23 mouse cellular contexts compared by ENCODE assay signal in genomic region chr6:24597500-24597899, GRCm38 (mm10). TPM values are rescaled to one million over a fixed set of nuclear protein-coding genes. Genes with fewer than 3 reads are reported as not detected.
DNase-seq lines count a peak whose midpoint lies in the region; ATAC-seq and TF ChIP-seq lines count a peak whose summit lies in the region.
"Had no signal": no experiment of that assay in that cellular context is flagged by ENCODE, and none has a peak within 500 bp of the region (broad histone marks: within the 10 kb centered on the region; RNA-seq: fewer than 3 reads in every experiment).

TSS of gene Lmod2 (plus strand) at chr6:24597762.

- ATAC-seq in lung, postnatal 0 days, result peak; percentile 65
- ATAC-seq in heart, embryonic 13.5 days (ENCODE audit: extremely low read depth, insufficient number of reproducible peaks, low FRiP score, low TSS enrichment), result peak; percentile 77
- ATAC-seq in liver, embryonic 11.5 days (replicated peaks; ENCODE audit: low FRiP score), result no peak
- ATAC-seq: intestine, postnatal 0 days; Patski had no signal

- DNase-seq in lung, postnatal 0 days (ENCODE audit: low spot score), result no peak
- no peak for DNase-seq in lung, postnatal 14 days
- DNase-seq in gastrocnemius, postnatal 4 days (ENCODE audit: low spot score in 2 of 2), result no peak
- DNase-seq in heart, postnatal 4 days, result peak; percentile 84
- DNase-seq in adipocyte (ENCODE audit: low spot score), result no peak
- DNase-seq in cerebellum, adult 2 months, result no peak
- DNase-seq in liver, embryonic 11.5 days (ENCODE audit: low spot score), result no peak
- DNase-seq: cerebellum, adult 11 months; kidney, postnatal 14 days; lung, adult 18-20 months; retina, postnatal 1 day had no signal

- no peak for TF ChIP-seq POLR2A in cerebellum, adult 2 months (IDR thresholded peaks at IDR 0.05; ENCODE audit: borderline replicate concordance, insufficient read depth, low read length)

- no peak within 1 kb of the TSS for H3K4me2 ChIP-seq in lung, postnatal 0 days (replicated peaks; ENCODE audit: low read depth, low read length)
- peak within 1 kb of the TSS; percentile 80 for H3K4me2 ChIP-seq in heart, embryonic 13.5 days
- H3K4me2 ChIP-seq in liver, embryonic 11.5 days, result no peak within 1 kb of the TSS
- H3K4me2 ChIP-seq: embryonic facial prominence, embryonic 15.5 days; hindbrain, embryonic 15.5 days; limb, embryonic 15.5 days; neural tube, embryonic 15.5 days had no signal

- H3K27me3 ChIP-seq in lung, postnatal 0 days (replicated peaks; ENCODE audit: insufficient read depth, low read length), result no peaks in the 10 kb centered on the region
- H3K27me3 ChIP-seq in heart, embryonic 13.5 days (replicated peaks), result no peaks in the 10 kb centered on the region
- no peaks in the 10 kb centered on the region for H3K27me3 ChIP-seq in cerebellum, adult 2 months (ENCODE audit: control insufficient read depth, insufficient read depth, low read length)
- no peaks in the 10 kb centered on the region for H3K27me3 ChIP-seq in liver, embryonic 11.5 days (replicated peaks; ENCODE audit: control insufficient read depth, insufficient read depth, low read length)
- H3K27me3 ChIP-seq: embryonic facial prominence, embryonic 15.5 days; hindbrain, embryonic 15.5 days; limb, embryonic 15.5 days; neural tube, embryonic 15.5 days; Patski had no signal

- 69% methylated on average over 10 of the region's 10 CpGs for WGBS in lung, postnatal 0 days
- WGBS in heart, embryonic 13.5 days, result 34% methylated on average over 10 of the region's 10 CpGs
- 66% methylated on average over 10 of the region's 10 CpGs for WGBS in cerebellum, adult 2 months
- 74% methylated on average over 10 of the region's 10 CpGs for WGBS in liver, embryonic 11.5 days

- no peak within 1 kb of the TSS for H3K4me3 ChIP-seq in lung, postnatal 0 days (ENCODE audit: low read depth, low read length)
- H3K4me3 ChIP-seq in heart, embryonic 13.5 days, result peak within 1 kb of the TSS; percentile 64
- H3K4me3 ChIP-seq in cerebellum, adult 2 months (replicated peaks; ENCODE audit: insufficient read depth, low read depth, low read length), result no peak within 1 kb of the TSS
- no peak within 1 kb of the TSS for H3K4me3 ChIP-seq in liver, embryonic 11.5 days (ENCODE audit: low read depth, low read length)
- H3K4me3 ChIP-seq: embryonic facial prominence, embryonic 15.5 days; hindbrain, embryonic 15.5 days; limb, embryonic 15.5 days; neural tube, embryonic 15.5 days had no signal

- peaks cover 9% of the 10 kb centered on the region; the same call in 1 of the 2 replicates for H3K4me1 ChIP-seq in lung, postnatal 0 days (ENCODE audit: insufficient read depth, low read depth, low read length)
- peaks cover 42% of the 10 kb centered on the region for H3K4me1 ChIP-seq in heart, embryonic 13.5 days
- H3K4me1 ChIP-seq in cerebellum, adult 2 months (ENCODE audit: control insufficient read depth, insufficient read depth, low read length), result no peaks in the 10 kb centered on the region
- H3K4me1 ChIP-seq in liver, embryonic 11.5 days (replicated peaks; ENCODE audit: control insufficient read depth, insufficient read depth, low read length), result no peaks in the 10 kb centered on the region
- H3K4me1 ChIP-seq: embryonic facial prominence, embryonic 15.5 days; hindbrain, embryonic 15.5 days; limb, embryonic 15.5 days; neural tube, embryonic 15.5 days had no signal

- no peak for TF ChIP-seq CTCF in lung, postnatal 0 days (IDR thresholded peaks at IDR 0.05)
- TF ChIP-seq CTCF in cerebellum, adult 2 months (IDR thresholded peaks at IDR 0.05; ENCODE audit: borderline replicate concordance, insufficient read depth, low read depth, low read length), result no peak

- TF ChIP-seq EP300 in lung, postnatal 0 days (IDR thresholded peaks at IDR 0.05), result no peak

- H3K27ac ChIP-seq in lung, postnatal 0 days (ENCODE audit: low read length), result no peak within 1 kb of the TSS
- peak within 1 kb of the TSS; percentile 99 for H3K27ac ChIP-seq in heart, embryonic 13.5 days (replicated peaks)
- no peak within 1 kb of the TSS for H3K27ac ChIP-seq in cerebellum, adult 2 months (ENCODE audit: insufficient read depth, low read length)
- H3K27ac ChIP-seq in liver, embryonic 11.5 days (ENCODE audit: low read depth, low read length), result no peak within 1 kb of the TSS
- H3K27ac ChIP-seq: embryonic facial prominence, embryonic 15.5 days; hindbrain, embryonic 15.5 days; limb, embryonic 15.5 days; neural tube, embryonic 15.5 days had no signal

- H3K36me3 ChIP-seq in lung, postnatal 0 days (ENCODE audit: insufficient read depth, low read length), result no peaks in the 10 kb centered on the region
- peaks cover 4% of the 10 kb centered on the region for H3K36me3 ChIP-seq in heart, embryonic 13.5 days
- no peaks in the 10 kb centered on the region for H3K36me3 ChIP-seq in liver, embryonic 11.5 days (ENCODE audit: control insufficient read depth, insufficient read depth, low read length)
- H3K36me3 ChIP-seq: embryonic facial prominence, embryonic 15.5 days; hindbrain, embryonic 15.5 days; limb, embryonic 15.5 days; neural tube, embryonic 15.5 days had no signal

- no peak within 1 kb of the TSS for H3K9ac ChIP-seq in lung, postnatal 0 days (replicated peaks; ENCODE audit: low read depth)
- peak within 1 kb of the TSS; percentile 92 for H3K9ac ChIP-seq in heart, embryonic 13.5 days
- H3K9ac ChIP-seq in liver, embryonic 11.5 days (ENCODE audit: low read depth, low read length), result no peak within 1 kb of the TSS
- H3K9ac ChIP-seq: embryonic facial prominence, embryonic 15.5 days; hindbrain, embryonic 15.5 days; limb, embryonic 15.5 days; neural tube, embryonic 15.5 days had no signal

- no peaks in the 10 kb centered on the region for H3K9me3 ChIP-seq in lung, postnatal 0 days (ENCODE audit: low read length)
- no peaks in the 10 kb centered on the region for H3K9me3 ChIP-seq in heart, embryonic 13.5 days
- H3K9me3 ChIP-seq in liver, embryonic 11.5 days (ENCODE audit: control insufficient read depth, low read length), result no peaks in the 10 kb centered on the region
- H3K9me3 ChIP-seq: embryonic facial prominence, embryonic 15.5 days; hindbrain, embryonic 15.5 days; limb, embryonic 15.5 days; neural tube, embryonic 15.5 days had no signal

RNA-seq across cellular contexts. Expression of gene Lmod2, which starts in this region (rescaled TPM):
- polyA plus RNA-seq in lung, postnatal 0 days (2015; fragmentation: Nextera tagmentation; extraction: Ambion mirVana), result 0.47 and 0.83 TPM in 2 replicates
- total RNA-seq in gastrocnemius, postnatal 4 days (2021), result 100 to 1,000 TPM; 105 to 205 TPM
- polyA plus RNA-seq in heart, embryonic 13.5 days (2015; fragmentation: Nextera tagmentation; extraction: Ambion mirVana), result 42.8 and 46.8 TPM in 2 replicates
- total RNA-seq in heart, postnatal 4 days (2021), result 100 to 1,000 TPM; 183 to 207 TPM
- polyA plus RNA-seq in cerebellum, adult 2 months (2012; rRNA removed), result 0.05 and 0.06 TPM in 2 replicates
- 0.14 and 0.41 TPM in 2 replicates for polyA plus RNA-seq in liver, embryonic 11.5 days (2014; fragmentation: Nextera tagmentation; extraction: Ambion mirVana)
- total RNA-seq: common myeloid progenitor, adult 5-6 weeks; left cerebral cortex, postnatal 10 days; megakaryocyte progenitor cell, adult 5-6 weeks had no signal
- polyA plus RNA-seq: forebrain, embryonic 11.5 days; hindbrain, embryonic 15.5 days; intestine, postnatal 0 days; Patski; stomach, embryonic 14.5 days had no signal

Comparison
In these comparisons a context has a peak if more than half of its experiments do, and no peak if none do; other contexts are left out.
1. RNA of gene Lmod2 (polyA plus RNA-seq): 42.8 to 46.8 TPM in heart, embryonic 13.5 days; 0.47 to 0.83 TPM in lung, postnatal 0 days, 0.14 to 0.41 TPM in liver, embryonic 11.5 days and 0.05 to 0.06 TPM in cerebellum, adult 2 months; every median in the first group is over 10 times any median in the second.
2. Peak in ATAC-seq in lung, postnatal 0 days; RNA of the gene not detected or under 1 TPM.